Comparison of ENCODE assay signal across 1 mouse cellular context in the genomic region with DNA sequence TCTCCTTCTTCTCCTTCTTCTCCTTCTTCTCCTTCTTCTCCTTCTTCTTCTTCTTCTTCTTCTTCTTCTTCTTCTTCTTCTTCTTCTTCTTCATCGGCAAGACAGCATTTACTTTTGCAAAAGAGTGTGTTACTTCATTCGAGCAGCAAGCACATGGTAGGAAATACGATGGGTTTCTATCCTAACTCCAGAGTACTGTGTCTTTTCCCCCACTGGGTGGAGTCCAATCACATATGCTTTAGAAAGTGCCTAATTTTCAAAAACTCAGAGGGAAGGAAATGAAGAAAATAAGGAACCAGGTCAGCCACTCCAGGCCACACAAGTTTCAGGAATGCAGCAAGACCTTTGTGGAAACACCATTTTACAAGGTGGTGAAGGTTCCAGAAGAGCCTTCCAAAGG.
A peak's percentile ranks its signal among the peaks of the same experiment; 100 is the strongest.
TF ChIP-seq lines count a peak whose summit lies in the region.

No protein-coding gene starts in this region.

TF ChIP-seq in MEL, 35 proteins besides CTCF, POLR2A, EP300 and RAD21:
- TF ChIP-seq ETS1 (IDR thresholded peaks at IDR 0.05; ENCODE audit: low read depth, low read length) (0 out of 2 replicates have a peak, but pooled peaks have one; percentile 11), MAX (IDR thresholded peaks at IDR 0.05; ENCODE audit: low read length) (peak; percentile 74), CHD2 (IDR thresholded peaks at IDR 0.05; ENCODE audit: low read length) (no peak), MXI1 (IDR thresholded peaks at IDR 0.05; ENCODE audit: low read depth, low read length) (peak; percentile 54), SMC3 (IDR thresholded peaks at IDR 0.05; ENCODE audit: low read depth, low read length) (peak; percentile 24; the same call in 1 of the 2 replicates), ZNF384 (IDR thresholded peaks at IDR 0.05; ENCODE audit: low read depth, low read length) (no peak), MYC (IDR thresholded peaks at IDR 0.05; ENCODE audit: low read depth, low read length) (peak; percentile 52; the same call in 1 of the 2 replicates), POLR2AphosphoS5 (IDR thresholded peaks at IDR 0.05; ENCODE audit: borderline replicate concordance, low read depth, low read length) (no peak)
